Mouse (Mus musculus): ENCODE measurements around the gene Peak1. TPM values are rescaled to one million over a fixed set of nuclear protein-coding genes. Genes with fewer than 3 reads are reported as not detected.

Peak1 gene
- total RNA-seq, 4 experiments from 2014 or later: 55.7 to 60.8 (median 59.1) TPM

DNA sequence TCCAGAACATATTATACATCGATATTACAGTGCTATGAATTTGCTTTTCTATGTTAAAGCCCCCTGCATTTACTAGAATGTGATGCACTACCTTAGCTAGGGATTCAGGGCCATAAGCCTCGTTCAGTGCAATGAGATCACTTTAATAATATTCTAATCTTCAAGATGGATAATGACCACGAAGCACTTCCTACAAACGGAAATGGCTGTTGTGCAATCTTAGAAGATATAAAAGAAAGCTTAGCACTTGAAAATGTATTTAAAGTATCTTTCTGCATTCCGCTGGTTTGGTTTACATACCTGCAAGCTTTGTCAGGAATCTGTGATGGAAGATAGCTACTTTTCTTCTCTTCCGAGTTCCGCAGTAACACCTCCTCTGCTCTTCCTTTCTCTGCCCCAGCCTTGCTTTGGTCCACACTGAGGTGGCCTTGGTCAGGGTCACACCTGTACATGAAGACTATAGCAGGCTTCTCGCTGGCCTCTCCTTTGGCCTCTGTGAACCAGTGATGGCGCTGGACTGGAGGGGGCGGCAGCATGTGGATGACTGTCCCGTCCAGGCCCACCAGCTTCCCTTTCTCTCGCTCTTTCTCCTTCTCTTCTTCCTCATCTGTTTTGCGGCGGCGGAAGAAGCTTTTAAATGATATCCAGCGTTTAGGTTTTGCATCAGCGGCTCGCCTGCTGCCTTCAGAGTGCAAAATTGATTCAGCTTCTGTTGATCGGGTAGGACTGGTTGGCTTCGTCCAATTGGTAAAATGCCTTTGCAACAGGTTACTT lies 160.5 kb downstream of the Peak1 start:
- no peak for DNase-seq (ENCODE audit: low spot score in 2 of 2)

DNA sequence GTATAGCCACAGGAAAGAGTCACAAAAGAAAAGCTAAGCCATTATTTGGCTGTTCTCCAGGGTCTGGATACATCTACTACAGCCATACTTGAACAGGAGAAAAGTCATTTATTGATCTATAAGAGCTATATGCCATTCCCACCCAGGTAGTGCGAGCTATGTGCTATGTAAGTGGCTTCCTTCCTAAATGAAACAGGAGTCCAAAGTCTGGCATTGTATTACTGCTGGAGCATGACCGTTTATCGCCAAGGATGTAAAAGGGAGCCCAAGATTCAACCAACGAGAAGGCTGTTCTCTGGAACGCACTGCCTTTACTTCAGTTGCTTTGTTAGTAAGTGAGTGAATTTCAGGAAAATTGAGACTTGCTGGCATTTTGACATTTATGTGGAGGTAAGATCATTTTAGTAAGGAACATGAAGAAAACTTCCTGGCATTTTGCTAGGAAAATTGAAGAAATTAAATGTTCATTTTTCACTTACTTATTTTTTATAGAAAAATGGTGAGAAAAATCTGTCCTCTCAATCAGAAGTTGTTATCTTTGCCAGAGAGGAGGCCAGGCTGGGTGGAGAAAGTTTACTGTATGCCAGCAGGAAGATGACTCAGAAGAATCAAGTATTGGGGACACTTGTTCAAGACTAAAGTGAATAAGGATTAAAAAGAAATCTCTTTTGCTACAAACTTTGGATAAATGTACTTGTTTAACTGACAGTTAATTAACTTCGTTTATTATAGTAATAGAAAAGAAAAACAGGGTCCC lies 162.0 kb downstream of the Peak1 start:
- DNase-seq (ENCODE audit: low spot score in 2 of 2): no peak

DNA sequence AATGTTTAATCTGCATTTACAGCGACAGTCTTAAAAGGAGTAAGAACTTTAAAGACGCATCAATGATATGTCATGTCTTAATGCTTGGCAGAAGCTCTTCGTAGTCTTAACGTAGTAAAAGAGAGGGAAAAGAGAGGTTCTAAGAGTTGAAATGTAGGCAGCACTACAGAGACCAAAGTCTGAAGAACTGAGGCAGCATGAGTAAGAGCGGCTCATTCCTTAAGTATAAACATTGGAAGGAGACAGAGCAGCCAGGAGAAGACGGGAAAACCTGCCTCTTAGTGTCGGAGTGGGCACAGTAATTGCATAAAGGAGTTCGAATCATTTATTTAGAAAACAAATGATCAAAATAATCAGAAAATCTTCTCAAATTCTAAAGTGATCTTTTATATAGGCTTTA lies 173.5 kb downstream of the Peak1 start:
- DNase-seq (ENCODE audit: low spot score in 2 of 2): no peak

GRCm38 (mm10) chr9:56243885-56244284 lies 174.0 kb downstream of the Peak1 start:
- no peak for DNase-seq (ENCODE audit: low spot score in 2 of 2)

DNA sequence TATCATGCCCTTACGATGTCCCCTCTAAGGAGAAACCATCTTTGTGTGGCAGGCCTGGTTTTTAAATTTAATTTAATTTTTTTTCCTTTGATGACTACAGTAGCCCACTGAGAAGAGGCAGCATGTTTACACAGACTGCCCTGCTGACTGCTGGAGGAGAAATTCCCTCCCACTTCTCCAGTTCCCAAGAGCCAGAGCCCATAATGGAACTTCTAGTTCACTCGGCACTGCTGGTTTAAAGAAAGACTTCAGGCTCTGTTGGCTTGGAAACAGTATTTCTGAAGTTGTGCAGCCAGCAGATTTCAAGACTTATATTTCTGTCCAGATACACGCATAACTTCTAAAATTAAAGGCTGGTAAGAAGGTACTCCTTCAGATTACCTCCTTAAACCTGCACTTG lies 175.2 kb downstream of the Peak1 start:
- no peak for DNase-seq (ENCODE audit: low spot score in 2 of 2)

- no peak for DNase-seq (ENCODE audit: low spot score in 2 of 2)
These were observed 176.8 kb downstream of the Peak1 start for GRCm38 (mm10) chr9:56241076-56241475.

GRCm38 (mm10) chr9:56235871-56236298 lies 182.0 kb downstream of the Peak1 start:
- peak; percentile 8 to 30 for DNase-seq (ENCODE audit: low spot score in 2 of 2)

DNA sequence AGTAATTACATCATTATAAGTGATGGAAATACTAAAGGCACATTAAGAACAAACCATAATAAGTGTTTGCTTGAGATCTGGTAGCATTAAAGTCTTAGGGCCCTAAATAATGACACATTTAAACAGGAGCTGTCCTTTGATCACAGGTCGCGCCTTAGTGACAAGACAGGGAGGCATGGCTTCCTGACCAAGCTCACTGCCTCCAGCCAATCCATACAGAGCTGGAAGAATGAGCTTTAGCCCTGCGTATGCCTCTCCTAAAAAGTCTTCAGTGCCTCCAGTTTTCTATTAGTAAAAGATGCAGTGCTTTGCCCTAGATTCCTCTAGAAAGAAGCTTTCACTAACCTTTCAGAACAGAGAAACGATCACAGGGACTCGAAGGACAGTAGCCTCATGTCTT lies 182.6 kb downstream of the Peak1 start:
- DNase-seq (ENCODE audit: low spot score in 2 of 2): no peak

- DNase-seq (ENCODE audit: low spot score in 2 of 2): no peak
These were observed 183.3 kb downstream of the Peak1 start for GRCm38 (mm10) chr9:56234561-56234960.

DNA sequence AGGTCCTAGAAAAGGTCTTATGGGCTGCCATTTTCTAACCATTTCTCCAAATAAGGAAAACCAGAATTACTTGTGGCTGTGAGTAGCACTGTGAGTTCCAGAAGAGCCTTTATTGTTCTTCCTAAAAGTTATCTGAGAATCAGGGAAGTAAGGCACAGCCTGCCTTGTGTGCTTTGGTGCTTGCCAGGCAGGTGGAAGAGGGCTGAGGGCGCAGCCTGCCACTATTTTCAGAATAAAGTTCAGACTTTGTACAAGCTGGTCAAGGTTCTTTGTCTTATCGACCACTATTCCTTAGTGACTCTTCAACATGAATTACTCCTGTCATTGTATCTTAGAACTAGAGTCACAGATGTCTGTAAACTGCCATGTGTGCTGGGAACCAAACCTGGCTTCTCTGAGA lies 184.6 kb downstream of the Peak1 start:
- no peak for DNase-seq (ENCODE audit: low spot score in 2 of 2)

GRCm38 (mm10) chr9:56230906-56231305 lies 187.0 kb downstream of the Peak1 start:
- no peak for DNase-seq (ENCODE audit: low spot score in 2 of 2)

GRCm38 (mm10) chr9:56227626-56228025 lies 190.2 kb downstream of the Peak1 start:
- DNase-seq (ENCODE audit: low spot score in 2 of 2): no peak

- DNase-seq (ENCODE audit: low spot score in 2 of 2): peak; percentile 69 to 88
These were observed 194.3 kb downstream of the Peak1 start for GRCm38 (mm10) chr9:56223429-56224051.

GRCm38 (mm10) chr9:56218860-56219259 lies 199.0 kb downstream of the Peak1 start:
- DNase-seq (ENCODE audit: low spot score in 2 of 2): no peak

GRCm38 (mm10) chr9:56218043-56218442 lies 199.8 kb downstream of the Peak1 start:
- no peak for DNase-seq (ENCODE audit: low spot score in 2 of 2)

GRCm38 (mm10) chr9:56217386-56217785 lies 200.5 kb downstream of the Peak1 start:
- peak in 1 of 2 experiments; percentile 16 for DNase-seq (ENCODE audit: low spot score in 2 of 2)

DNA sequence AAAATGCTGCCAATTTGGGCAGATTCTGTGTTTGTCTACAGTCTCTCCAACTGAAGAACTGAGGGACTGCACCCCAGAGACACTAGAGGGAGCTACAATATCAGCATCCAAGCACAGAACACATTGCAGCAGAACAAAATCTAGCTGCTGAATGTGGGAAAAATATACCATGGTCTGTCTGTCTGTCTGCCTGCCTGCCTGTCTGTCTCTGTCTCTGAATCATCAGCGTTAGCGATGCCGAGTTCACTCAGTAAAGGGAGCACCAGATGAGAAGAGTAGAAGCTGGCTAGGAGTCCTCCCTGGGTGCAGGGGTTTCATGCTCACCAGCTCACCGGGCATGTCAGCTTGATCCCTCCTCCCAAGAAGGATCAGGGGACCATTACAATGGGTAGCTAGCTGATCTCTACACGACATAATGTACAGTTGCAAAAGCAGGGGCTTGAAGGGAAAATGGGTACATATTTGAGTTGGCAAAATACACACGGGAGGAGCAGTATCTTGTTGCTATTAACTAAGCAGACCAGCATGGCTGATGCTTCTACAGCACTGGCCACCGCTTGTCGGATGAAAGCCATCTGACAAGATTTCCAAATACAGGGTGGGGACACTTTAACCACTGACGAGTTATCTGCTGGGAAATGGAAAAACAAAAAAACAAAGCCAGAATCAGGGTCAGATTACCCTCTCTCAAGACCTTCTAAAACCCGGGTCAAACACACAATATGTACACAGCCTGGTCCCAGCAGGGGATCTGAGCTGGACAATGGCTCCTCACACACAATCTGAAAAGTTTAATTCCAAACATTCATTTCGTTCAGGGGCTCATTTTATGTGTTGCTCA lies 204.2 kb downstream of the Peak1 start:
- peak; percentile 57 to 71 for DNase-seq (ENCODE audit: low spot score in 2 of 2)

- DNase-seq (ENCODE audit: low spot score in 2 of 2): no peak
These were observed 209.1 kb downstream of the Peak1 start for GRCm38 (mm10) chr9:56208817-56209216.

DNA sequence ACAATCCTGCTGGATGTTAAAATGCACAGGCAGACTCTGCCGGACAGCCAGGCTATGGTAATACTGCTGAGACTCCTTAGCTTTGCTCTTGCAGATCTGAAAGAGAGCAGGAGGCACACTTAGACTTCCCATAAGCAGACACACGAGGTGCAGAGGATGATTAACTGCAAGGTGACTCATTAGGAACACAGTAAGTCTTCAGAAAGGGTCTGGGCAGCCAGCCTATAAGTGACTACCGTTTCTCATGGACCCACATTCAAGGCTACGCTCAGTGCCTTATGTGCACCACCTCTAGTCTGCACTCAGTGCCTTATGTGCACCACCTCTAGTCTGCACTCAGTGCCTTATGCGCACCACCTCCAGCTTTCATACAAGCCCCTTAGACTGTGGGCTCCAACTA lies 210.4 kb downstream of the Peak1 start:
- DNase-seq (ENCODE audit: low spot score in 2 of 2): no peak

DNA sequence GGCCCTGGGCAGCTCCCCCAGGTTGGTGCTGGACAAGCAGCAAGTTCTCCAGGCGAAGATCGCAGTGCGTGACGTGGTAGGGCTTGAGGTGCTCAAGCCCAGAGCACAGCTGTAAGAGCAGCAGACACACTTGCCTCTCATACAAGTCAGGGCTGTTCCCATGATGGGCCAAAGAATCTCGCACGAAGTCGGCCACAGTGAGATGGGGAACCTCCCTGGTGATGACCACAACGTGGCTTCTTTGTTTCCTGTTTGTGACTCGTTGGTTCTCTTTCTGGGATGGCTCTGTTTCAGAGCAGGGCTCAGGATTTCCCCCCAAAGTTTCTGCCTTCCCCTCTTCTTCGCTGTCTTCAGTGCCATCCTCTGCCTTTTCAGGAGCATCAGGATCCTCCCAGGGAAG lies 210.8 kb downstream of the Peak1 start:
- DNase-seq (ENCODE audit: low spot score in 2 of 2): no peak

GRCm38 (mm10) chr9:56205336-56205735 lies 212.5 kb downstream of the Peak1 start:
- peak in 1 of 2 experiments; percentile 29 for DNase-seq (ENCODE audit: low spot score in 2 of 2)

Measured in layer of hippocampus, adult 8-10 months (tissue).